Mouse (Mus musculus): Measurements from ENCODE around the gene Lgr4. TPM values are rescaled to one million over a fixed set of nuclear protein-coding genes. Genes with fewer than 3 reads are reported as not detected.

Gene Lgr4
- polyA plus RNA-seq, 1 experiment from 2014 or later, result 9.5 TPM

- H3K4me2 ChIP-seq, result no peak overlapping the region
- ATAC-seq (ENCODE audit: low FRiP score), result no peak
- H3K27me3 ChIP-seq, result no peaks in the 10 kb centered on the region
- peaks cover 35% of the 10 kb centered on the region for H3K4me1 ChIP-seq (replicated peaks)
- 64% methylated on average over 5 of the region's 5 CpGs for WGBS
- H3K9me3 ChIP-seq, result no peaks in the 10 kb centered on the region
- H3K36me3 ChIP-seq, result no peaks in the 10 kb centered on the region
- no peak overlapping the region for H3K9ac ChIP-seq
- no peak overlapping the region for H3K4me3 ChIP-seq
- H3K27ac ChIP-seq, result no peak overlapping the region
These were observed 70.5 kb downstream of the Lgr4 start for GRCm38 (mm10) chr2:109987946-109988345.

DNA sequence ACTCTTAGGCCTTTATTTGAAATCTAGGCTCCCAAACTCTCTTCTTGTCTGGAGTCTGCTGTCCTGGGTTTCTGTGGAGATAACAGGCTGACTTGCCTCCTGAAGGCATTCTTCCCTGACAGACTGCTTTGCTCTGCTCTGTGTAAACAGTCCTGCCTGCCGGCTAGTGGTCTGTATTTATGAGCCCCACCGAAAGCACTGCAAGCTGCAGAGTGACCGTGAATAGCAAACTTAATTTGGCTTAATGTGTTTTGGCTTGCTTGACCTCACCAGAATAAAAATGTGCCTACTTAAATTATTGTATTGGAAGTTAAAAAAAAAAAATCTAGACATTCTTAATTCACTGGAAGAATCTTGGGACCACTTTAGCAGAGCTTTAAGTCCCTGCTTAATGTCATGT is 71.7 kb downstream of the Lgr4 start:
- no peaks in the 10 kb centered on the region for H3K36me3 ChIP-seq
- peak; percentile 74; the same call in 1 of the 2 replicates for ATAC-seq (ENCODE audit: low FRiP score)
- WGBS, result 3% methylated on average over 3 of the region's 3 CpGs
- H3K4me3 ChIP-seq, result no peak overlapping the region
- H3K9me3 ChIP-seq, result no peaks in the 10 kb centered on the region
- H3K27me3 ChIP-seq, result no peaks in the 10 kb centered on the region
- H3K27ac ChIP-seq, result peak overlapping the region; percentile 18; the same call in 1 of the 2 replicates
- H3K4me1 ChIP-seq (replicated peaks), result peaks cover 35% of the 10 kb centered on the region
- no peak overlapping the region for H3K9ac ChIP-seq
- no peak overlapping the region for H3K4me2 ChIP-seq

GRCm38 (mm10) chr2:109989679-109990473 is 72.4 kb downstream of the Lgr4 start:
- H3K9ac ChIP-seq, result no peak overlapping the region
- ATAC-seq (ENCODE audit: low FRiP score), result no peak
- H3K27ac ChIP-seq, result 0 out of 2 replicates have a peak overlapping the region, but pooled peaks have one; percentile 18
- H3K4me3 ChIP-seq, result no peak overlapping the region
- H3K4me1 ChIP-seq (replicated peaks), result peaks cover 39% of the 10 kb centered on the region
- WGBS, result 33% methylated on average over 8 of the region's 8 CpGs
- H3K9me3 ChIP-seq, result no peaks in the 10 kb centered on the region
- H3K4me2 ChIP-seq, result no peak overlapping the region
- no peaks in the 10 kb centered on the region for H3K27me3 ChIP-seq
- H3K36me3 ChIP-seq, result no peaks in the 10 kb centered on the region

GRCm38 (mm10) chr2:109991754-109992153 is 74.3 kb downstream of the Lgr4 start:
- no peaks in the 10 kb centered on the region for H3K27me3 ChIP-seq
- no peak overlapping the region for H3K4me3 ChIP-seq
- H3K4me2 ChIP-seq, result no peak overlapping the region
- no peak overlapping the region for H3K27ac ChIP-seq
- 87% methylated on average over 1 of the region's 1 CpGs for WGBS
- no peaks in the 10 kb centered on the region for H3K9me3 ChIP-seq
- peaks cover 33% of the 10 kb centered on the region for H3K4me1 ChIP-seq (replicated peaks)
- H3K36me3 ChIP-seq, result no peaks in the 10 kb centered on the region
- ATAC-seq (ENCODE audit: low FRiP score), result no peak
- no peak overlapping the region for H3K9ac ChIP-seq

- peaks cover 30% of the 10 kb centered on the region for H3K4me1 ChIP-seq (replicated peaks)
These were observed 75.1 kb downstream of the Lgr4 start for GRCm38 (mm10) chr2:109992448-109993073.

GRCm38 (mm10) chr2:109993404-109993803 is 76.0 kb downstream of the Lgr4 start:
- no peaks in the 10 kb centered on the region for H3K27me3 ChIP-seq
- no peak overlapping the region for H3K9ac ChIP-seq
- H3K4me2 ChIP-seq, result no peak overlapping the region
- H3K4me1 ChIP-seq (replicated peaks), result peaks cover 24% of the 10 kb centered on the region
- no peaks in the 10 kb centered on the region for H3K36me3 ChIP-seq
- no peak overlapping the region for H3K27ac ChIP-seq
- no peak overlapping the region for H3K4me3 ChIP-seq
- ATAC-seq (ENCODE audit: low FRiP score), result no peak
- no peaks in the 10 kb centered on the region for H3K9me3 ChIP-seq

More at GRCm38 (mm10) chr2:109992448-109993073, 75.1 kb downstream of the Lgr4 start:
- 40% methylated on average over 11 of the region's 11 CpGs for WGBS
- Histone ChIP-seq H3K4me2 (no peak overlapping the region), H3K4me3 (no peak overlapping the region), H3K27me3 (no peaks in the 10 kb centered on the region), H3K9me3 (no peaks in the 10 kb centered on the region), H3K36me3 (no peaks in the 10 kb centered on the region), H3K9ac (no peak overlapping the region), H3K27ac (no peak overlapping the region)
- no peak for ATAC-seq (ENCODE audit: low FRiP score)

GRCm38 (mm10) chr2:109995061-109995460 is 77.6 kb downstream of the Lgr4 start:
- Histone ChIP-seq H3K27me3 (no peaks in the 10 kb centered on the region), H3K9ac (no peak overlapping the region), H3K9me3 (no peaks in the 10 kb centered on the region), H3K4me1 (replicated peaks) (peaks cover 12% of the 10 kb centered on the region; the same call in 1 of the 2 replicates), H3K27ac (no peak overlapping the region), H3K4me3 (no peak overlapping the region), H3K36me3 (0 out of 2 replicates have a peak, but pooled peaks cover 3% of the 10 kb centered on the region), H3K4me2 (no peak overlapping the region)
- ATAC-seq (ENCODE audit: low FRiP score), result no peak
- 74% methylated on average over 2 of the region's 2 CpGs for WGBS

- no peak for ATAC-seq (ENCODE audit: low FRiP score)
- Histone ChIP-seq H3K4me3 (no peak overlapping the region), H3K9me3 (no peaks in the 10 kb centered on the region), H3K4me2 (no peak overlapping the region), H3K27me3 (no peaks in the 10 kb centered on the region), H3K4me1 (replicated peaks) (0 out of 2 replicates have a peak, but pooled peaks cover 12% of the 10 kb centered on the region), H3K9ac (no peak overlapping the region), H3K36me3 (0 out of 2 replicates have a peak, but pooled peaks cover 3% of the 10 kb centered on the region), H3K27ac (no peak overlapping the region)
- WGBS, result 65% methylated on average over 12 of the region's 12 CpGs
These were observed 79.0 kb downstream of the Lgr4 start for GRCm38 (mm10) chr2:109996411-109996810.

DNA sequence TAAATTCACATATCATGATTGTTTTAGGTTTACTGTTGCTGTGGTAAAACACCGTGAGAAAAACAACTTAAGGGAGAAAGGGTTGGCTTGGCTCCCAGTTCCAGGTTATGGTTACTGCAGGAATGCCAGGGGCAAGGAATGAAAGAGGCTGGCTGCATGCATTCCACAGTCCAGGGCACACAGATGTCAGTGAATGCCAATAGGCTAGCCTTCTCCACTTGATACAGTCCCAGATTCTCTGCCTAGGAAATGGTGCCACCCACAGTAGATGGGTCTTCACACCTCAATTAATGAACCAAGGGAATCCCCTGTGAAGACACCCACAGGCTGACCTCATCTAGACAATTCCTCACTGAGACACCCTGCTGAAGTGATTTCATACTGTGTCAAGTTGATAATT is 87.2 kb downstream of the Lgr4 start:
- no peak for ATAC-seq (ENCODE audit: low FRiP score)

DNA sequence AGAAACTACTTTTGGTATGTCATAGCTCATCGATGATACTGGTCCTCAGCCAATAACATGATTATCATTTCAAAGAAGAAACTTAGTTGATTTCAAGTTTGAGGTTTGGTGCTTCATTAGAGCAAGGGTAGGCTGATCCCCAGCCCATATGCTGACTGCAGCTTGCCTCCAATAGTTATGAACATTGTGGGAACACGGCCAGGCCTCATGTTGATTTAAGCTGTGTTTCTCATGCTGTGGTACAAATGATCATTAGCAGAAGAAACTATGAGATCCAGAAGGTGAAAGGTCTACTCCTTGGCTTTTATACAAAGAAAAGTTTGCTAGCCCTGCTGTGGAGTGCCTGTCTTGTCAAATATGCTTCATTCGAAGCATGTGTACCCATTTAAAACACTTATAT is 87.7 kb downstream of the Lgr4 start:
- Histone ChIP-seq H3K36me3 (peaks cover 25% of the 10 kb centered on the region), H3K4me1 (replicated peaks) (no peaks in the 10 kb centered on the region), H3K9ac (no peak overlapping the region), H3K27me3 (no peaks in the 10 kb centered on the region), H3K4me3 (no peak overlapping the region), H3K4me2 (no peak overlapping the region), H3K27ac (no peak overlapping the region), H3K9me3 (no peaks in the 10 kb centered on the region)
- no peak for ATAC-seq (ENCODE audit: low FRiP score)
- 81% methylated on average over 3 of the region's 3 CpGs for WGBS

More for the DNA sequence above, 87.2 kb downstream of the Lgr4 start:
- H3K4me3 ChIP-seq, result no peak overlapping the region
- 78% methylated on average over 1 of the region's 1 CpGs for WGBS
- H3K9ac ChIP-seq, result no peak overlapping the region
- peaks cover 25% of the 10 kb centered on the region for H3K36me3 ChIP-seq
- H3K9me3 ChIP-seq, result no peaks in the 10 kb centered on the region
- no peak overlapping the region for H3K27ac ChIP-seq
- no peaks in the 10 kb centered on the region for H3K4me1 ChIP-seq (replicated peaks)
- H3K27me3 ChIP-seq, result no peaks in the 10 kb centered on the region
- no peak overlapping the region for H3K4me2 ChIP-seq

GRCm38 (mm10) chr2:110005596-110006239 is 88.3 kb downstream of the Lgr4 start:
- ATAC-seq (ENCODE audit: low FRiP score), result no peak
- 89% methylated on average over 3 of the region's 3 CpGs for WGBS
- no peak overlapping the region for H3K4me3 ChIP-seq

More at GRCm38 (mm10) chr2:110005596-110006239, 88.3 kb downstream of the Lgr4 start:
- Histone ChIP-seq H3K36me3 (peaks cover 25% of the 10 kb centered on the region), H3K4me1 (replicated peaks) (no peaks in the 10 kb centered on the region), H3K27ac (no peak overlapping the region), H3K9ac (no peak overlapping the region), H3K27me3 (no peaks in the 10 kb centered on the region), H3K9me3 (no peaks in the 10 kb centered on the region), H3K4me2 (no peak overlapping the region)

Measured in hindbrain, embryonic 13.5 days (tissue).